Mouse (Mus musculus): ENCODE measurements around the gene Snf8.

Snf8 gene

GRCm38 (mm10) chr11:96030571-96030970 lies 4.1 kb upstream of the Snf8 start:
- no peak for DNase-seq

GRCm38 (mm10) chr11:96031701-96032100 lies 3.0 kb upstream of the Snf8 start:
- no peak for DNase-seq

DNA sequence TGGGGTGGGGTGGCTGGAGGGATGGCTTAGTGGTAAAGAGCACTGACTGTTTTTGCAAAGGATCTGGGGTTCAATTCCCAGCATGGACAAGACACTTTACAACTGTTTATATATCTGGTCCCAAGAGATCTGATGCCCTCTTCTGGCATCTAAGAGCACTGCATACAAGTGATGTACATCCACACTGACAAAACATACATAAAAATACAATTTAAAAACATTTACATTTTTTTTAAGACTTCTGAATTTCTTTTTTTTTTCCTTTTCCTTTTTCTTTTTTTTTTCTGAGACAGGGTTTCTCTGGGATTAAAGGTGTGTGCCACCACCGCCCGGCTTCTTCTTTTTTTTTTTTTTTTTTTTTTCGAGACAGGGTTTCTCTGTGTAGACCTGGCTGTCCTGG lies 1.4 kb upstream of the Snf8 start:
- DNase-seq: no peak

DNA sequence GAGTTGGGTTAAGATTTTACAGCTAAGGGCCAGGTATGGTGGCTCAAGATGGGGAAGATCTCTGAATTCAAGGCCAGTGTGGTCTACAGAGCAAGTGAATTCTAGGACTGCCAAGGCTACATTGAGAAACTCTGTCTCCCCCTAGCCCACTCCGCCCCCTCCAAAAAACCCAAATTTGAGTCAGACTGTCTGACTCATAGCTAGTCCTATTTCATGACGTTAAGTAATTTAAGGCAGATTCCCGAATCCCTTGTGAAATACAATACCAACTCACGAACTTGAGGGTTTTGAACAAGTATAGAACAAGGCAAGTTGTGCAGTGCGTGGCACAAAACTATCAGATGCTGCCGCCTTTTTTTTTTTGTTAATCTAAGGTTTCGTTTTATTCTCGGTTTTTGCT lies 569 bp upstream of the Snf8 start:
- no peak for DNase-seq

DNA sequence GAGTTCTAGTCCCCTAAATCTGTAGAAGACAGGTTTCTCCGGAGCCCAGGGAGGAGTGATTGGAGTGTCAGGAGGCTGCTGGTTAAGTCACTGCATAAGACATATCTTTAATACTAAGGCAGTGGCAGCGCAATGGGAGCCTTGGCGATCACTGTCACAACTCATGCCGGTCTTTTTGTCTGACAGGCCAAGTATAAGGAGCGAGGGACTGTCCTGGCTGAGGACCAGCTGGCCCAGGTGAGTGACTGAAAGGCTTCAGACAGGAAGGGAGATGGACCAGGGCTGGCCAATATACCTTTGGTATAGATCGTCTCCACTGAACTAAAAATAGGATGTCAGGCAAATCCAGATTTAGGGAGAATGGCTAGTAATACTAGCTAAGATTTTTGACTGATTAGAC lies 448 bp downstream of the Snf8 start:
- no peak for DNase-seq

- DNase-seq: no peak
Measured at GRCm38 (mm10) chr11:96037499-96037898, 2.8 kb downstream of the Snf8 start.

DNA sequence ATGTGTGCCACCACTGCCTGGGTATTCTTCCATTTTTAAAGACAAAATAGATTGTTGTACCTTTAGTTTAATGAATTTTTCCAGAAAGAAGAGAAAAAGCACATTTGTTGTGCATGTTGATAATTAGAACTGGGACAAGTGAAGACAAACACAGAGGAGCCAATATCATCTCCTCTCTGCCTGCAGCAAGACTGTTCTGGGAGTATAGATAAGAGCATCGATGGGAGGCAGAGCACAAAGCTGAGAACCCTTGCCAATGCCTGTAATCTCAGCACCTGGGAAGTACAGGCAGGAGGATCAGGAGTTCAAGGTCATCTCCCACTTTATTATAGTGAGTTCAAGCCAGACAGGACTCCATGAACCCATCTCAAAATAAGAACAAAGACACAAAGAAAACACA lies 3.9 kb downstream of the Snf8 start:
- no peak for DNase-seq

DNA sequence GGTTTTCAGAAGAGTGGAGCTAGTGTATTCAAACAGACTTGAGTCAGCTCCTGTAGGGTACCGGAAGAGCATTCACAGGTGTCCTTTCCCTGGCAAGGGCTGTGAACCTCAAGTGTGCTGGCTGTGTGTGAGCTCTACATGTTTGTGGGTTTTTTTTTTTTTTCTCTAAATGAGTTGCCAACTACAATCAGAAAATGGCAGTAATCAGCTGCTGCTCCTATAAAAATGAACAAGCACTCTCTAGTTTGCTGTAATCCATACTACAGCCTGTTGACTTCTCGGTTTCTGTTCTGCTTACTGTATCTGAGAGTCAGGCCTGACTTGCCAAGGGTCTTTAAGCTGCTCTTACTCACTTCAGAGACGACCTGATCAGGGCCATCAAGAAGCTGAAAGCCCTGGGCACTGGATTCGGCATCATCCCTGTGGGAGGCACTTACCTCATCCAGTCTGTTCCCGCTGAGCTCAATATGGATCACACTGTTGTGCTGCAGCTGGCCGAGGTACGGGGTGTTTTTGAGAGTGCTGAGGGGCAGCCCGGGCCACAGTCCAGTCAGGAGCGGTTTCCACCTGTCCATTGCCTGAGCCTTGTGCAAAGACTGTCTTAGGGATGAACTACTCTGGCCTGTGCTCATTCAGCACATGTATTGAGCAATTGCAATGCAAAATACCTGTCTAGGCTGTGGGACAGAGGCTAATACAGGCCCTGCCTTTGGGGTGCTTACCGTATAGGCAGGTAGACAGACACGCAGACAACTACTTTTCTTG lies 10.3 kb downstream of the Snf8 start:
- DNase-seq: no peak

GRCm38 (mm10) chr11:96046028-96046427 lies 11.3 kb downstream of the Snf8 start:
- no peak for DNase-seq

- no peak for DNase-seq
Measured at GRCm38 (mm10) chr11:96046793-96047192, 12.1 kb downstream of the Snf8 start.

- no peak for DNase-seq
Measured at GRCm38 (mm10) chr11:96047469-96048373, 13.0 kb downstream of the Snf8 start.

DNA sequence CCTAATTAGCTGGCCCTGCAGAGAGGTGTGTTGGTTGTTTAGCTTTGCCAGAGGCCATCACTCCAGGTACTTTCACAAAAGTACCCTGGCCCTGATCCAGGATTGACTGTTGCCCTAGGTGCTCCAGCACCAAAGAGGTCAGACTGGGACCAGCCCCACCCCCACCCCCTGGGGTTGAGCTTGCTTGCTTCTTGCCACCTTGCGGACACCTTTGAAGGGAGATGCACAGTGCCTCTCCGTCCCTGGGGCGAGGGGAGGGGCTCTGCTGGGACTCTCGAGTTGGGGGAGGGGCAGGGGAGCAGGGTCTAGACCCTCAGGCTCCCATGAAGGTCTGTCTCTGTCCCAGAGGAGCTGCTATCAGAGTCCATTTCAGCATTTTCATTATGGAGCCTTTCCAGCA lies 15.3 kb downstream of the Snf8 start:
- DNase-seq: no peak

GRCm38 (mm10) chr11:96050854-96051253 lies 16.2 kb downstream of the Snf8 start:
- DNase-seq: no peak

DNA sequence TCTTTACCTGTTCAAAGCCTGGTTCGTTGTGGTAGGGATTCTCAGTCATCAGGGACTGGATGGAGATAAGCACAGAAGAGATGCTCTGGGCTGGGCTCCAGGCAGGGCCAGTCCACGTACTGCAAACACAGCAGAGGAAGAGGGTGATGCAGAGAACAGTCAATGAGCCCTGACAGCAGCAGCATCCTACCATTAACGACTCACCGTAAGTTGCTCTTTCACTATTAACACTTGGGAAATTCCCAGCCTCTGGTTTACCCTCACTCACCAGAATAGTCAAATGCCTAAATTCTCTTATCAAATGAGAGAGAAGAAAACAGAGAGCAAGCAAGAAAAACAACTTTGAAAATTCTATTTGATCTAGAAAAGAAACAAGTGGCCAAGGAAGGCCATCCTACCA lies 23.6 kb downstream of the Snf8 start:
- no peak for DNase-seq

- peak; percentile 44 to 58 for DNase-seq
Measured at GRCm38 (mm10) chr11:96064521-96065214, 30.0 kb downstream of the Snf8 start.

DNA sequence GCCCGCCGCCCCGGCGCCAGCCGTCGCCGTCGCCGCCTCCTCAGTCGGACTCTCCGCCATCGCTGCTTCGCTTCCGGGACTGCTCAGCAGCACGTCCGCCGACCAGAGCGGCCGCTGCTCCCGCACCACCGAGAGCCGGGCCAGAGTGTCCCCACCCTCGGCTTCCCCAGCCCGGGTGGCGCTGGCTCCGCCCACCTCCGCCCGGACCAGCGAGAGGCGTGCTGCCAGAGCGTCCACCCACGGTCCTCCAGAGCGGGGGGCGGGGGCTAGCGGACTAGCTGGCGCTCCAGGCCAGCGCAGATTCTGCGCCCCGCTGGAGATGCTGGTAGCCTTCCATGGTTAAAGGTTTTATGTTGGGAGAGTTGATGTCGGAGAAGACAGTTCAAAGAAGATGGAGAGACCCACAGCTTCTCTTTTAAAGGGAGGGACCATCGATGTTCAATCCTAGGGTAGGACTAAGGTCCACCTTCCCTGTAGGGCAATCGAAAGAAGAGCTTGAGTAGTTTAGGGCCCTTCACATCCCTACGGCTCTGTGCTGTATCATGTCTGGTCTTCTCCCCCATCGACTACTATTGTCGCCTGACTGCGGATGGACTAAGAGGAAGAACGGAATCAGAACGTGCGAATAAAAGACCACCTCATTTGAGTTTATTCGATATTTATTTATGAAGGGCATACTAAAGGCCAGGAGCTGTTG lies 30.7 kb downstream of the Snf8 start, which contains the start of gene Ube2z:
Gene Ube2z (minus strand): TSS at position 174 of the 697 bp plus-strand sequence.
- peak; percentile 93 to 94 for DNase-seq

- DNase-seq: no peak
Measured at GRCm38 (mm10) chr11:96068231-96068630, 33.5 kb downstream of the Snf8 start.

GRCm38 (mm10) chr11:96070353-96070752 lies 35.7 kb downstream of the Snf8 start:
- DNase-seq: no peak

DNA sequence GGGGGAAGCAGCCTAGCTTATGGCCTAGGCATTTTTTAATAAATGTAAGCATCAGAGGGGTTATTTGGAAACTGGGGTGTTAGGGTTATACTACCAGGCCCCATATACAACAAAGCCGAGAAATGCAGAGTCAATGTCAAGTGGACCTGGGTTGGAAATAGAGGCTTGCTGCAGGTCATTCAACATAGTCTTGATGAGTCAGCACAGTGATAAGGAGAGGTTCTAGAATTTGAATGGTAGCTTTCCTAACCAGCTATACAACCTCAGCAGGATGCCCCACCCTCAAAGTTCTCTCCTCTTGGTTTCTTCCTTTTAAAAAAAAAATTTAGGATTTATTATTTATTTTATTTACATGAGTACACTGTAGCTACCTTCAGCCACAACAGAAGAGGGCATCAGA lies 36.3 kb downstream of the Snf8 start:
- DNase-seq: no peak

- no peak for DNase-seq
Measured at GRCm38 (mm10) chr11:96073295-96073993, 38.8 kb downstream of the Snf8 start.

- DNase-seq: no peak
Measured at GRCm38 (mm10) chr11:96074351-96075176, 39.9 kb downstream of the Snf8 start.
